Mouse (Mus musculus) heart, embryonic 12.5 days (tissue): ENCODE measurements at regions not wholly inside any gene's neighbourhood (a gene's known extent, or its start where the extent isn't known, plus 50 kb on each side); places are given as distances from the start of the nearest gene placed in this dataset.

Source experiments
- ATAC-seq: fragments of 200-750 bp; cut with Nextera tagmentation; 2 replicates; pipeline ENCODE4 v1.8.0; 2017; ENCODE audit warnings: moderate TSS enrichment, moderate library complexity; ENCODE audit not compliant: insufficient number of reproducible peaks, low FRiP score
- H3K27ac ChIP-seq: fragments of 300-500 bp; sonication (generic); 2 replicates; pipeline ENCODE4 v1.5.1; 2016; ENCODE audit warnings: mild to moderate bottlenecking, moderate library complexity; ENCODE audit not compliant: poor library complexity, severe bottlenecking
- H3K27me3 ChIP-seq: fragments of 300-500 bp; sonication (generic); replicated peaks from 2 replicates; pipeline ENCODE4 v1.6.1; 2016; ENCODE audit warnings: mild to moderate bottlenecking, moderate library complexity
- H3K36me3 ChIP-seq: fragments of 300-500 bp; sonication (generic); 2 replicates; pipeline ENCODE4 v1.6.1; 2016; ENCODE audit warnings: mild to moderate bottlenecking, moderate library complexity
- H3K4me1 ChIP-seq: fragments of 300-500 bp; sonication (generic); replicated peaks from 2 replicates; pipeline ENCODE4 v1.6.1; 2016; ENCODE audit warnings: mild to moderate bottlenecking
- H3K4me2 ChIP-seq: fragments of 300-500 bp; sonication (generic); 2 replicates; pipeline ENCODE4 v1.6.1; 2016; ENCODE audit warnings: mild to moderate bottlenecking, moderate library complexity
- H3K4me3 ChIP-seq: fragments of 300-500 bp; sonication (generic); 2 replicates; pipeline ENCODE4 v1.5.1; 2016; ENCODE audit warnings: mild to moderate bottlenecking
- H3K9ac ChIP-seq: fragments of 300-500 bp; sonication (generic); 2 replicates; pipeline ENCODE4 v1.6.1; 2016; ENCODE audit warnings: mild to moderate bottlenecking, moderate library complexity
- H3K9me3 ChIP-seq: fragments of 300-500 bp; sonication (generic); replicated peaks from 2 replicates; pipeline ENCODE4 v1.6.1; 2016; ENCODE audit warnings: mild to moderate bottlenecking, moderate library complexity
- WGBS: fragments of 180-500 bp; shearing (Covaris S2); methylation state at CpG from one replicate; pipeline ENCODE4 v1.1.7; 2016; 5-methylcytosine and 5-hydroxymethylcytosine counted together

DNA sequence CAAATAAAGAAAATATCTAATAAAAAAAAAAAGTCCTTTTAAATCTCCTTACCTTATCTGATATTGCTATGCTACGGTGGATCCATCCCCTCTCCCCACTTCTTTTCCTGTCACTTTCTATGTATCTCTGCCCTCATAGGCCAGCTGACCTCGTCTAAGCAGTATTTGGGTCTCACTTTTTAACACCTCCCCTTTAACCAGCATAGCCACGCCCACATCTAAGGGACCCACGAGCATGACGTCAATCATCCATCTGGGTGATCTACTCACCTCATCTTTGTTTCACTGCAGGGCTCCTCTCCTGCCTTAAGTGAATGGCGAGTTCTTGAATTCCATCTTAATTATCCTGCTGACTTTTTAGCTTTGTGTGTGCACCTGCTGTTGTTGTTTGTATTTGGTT is 97.4 kb upstream of the Arhgap5 start:
- no peaks in the 10 kb centered on the region for H3K9me3 ChIP-seq
- no peak overlapping the region for H3K4me2 ChIP-seq
- no peak overlapping the region for H3K4me3 ChIP-seq
- H3K36me3 ChIP-seq: no peaks in the 10 kb centered on the region
- no peaks in the 10 kb centered on the region for H3K4me1 ChIP-seq
- WGBS: 69% methylated on average over 6 of the region's 6 CpGs
- no peak for ATAC-seq
- H3K27me3 ChIP-seq: no peaks in the 10 kb centered on the region
- H3K27ac ChIP-seq: no peak overlapping the region
- H3K9ac ChIP-seq: no peak overlapping the region

DNA sequence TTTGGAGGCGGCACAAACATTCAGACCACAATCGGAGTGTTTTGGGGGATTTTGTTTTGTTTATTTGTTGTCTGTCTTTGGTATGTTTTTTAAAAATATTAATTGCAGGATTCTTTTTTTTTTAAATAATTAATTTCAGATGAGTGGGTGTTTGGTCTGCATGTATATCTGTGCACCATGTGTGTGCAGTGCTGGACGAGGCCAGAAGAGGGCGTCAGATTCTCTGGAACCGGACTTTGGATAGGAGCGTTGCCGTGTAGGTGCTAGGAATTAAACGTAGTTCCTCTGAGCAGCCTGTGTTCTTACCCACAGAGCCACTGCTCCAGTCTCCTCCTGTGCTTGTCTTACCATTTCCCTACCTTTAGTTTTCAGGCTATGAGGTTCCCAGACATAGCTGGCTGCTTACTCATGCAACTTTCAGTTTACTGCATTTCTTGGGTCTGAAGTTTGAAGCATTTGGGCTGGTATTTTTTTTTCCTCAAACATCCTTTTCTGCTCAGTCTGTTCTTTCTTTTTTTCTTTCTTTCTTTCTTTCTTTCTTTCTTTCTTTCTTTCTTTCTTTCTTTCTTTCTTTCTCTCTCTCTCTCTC is 95.4 kb upstream of the Arhgap5 start:
- Histone ChIP-seq H3K4me1 (peaks cover 5% of the 10 kb centered on the region; the same call in 1 of the 2 replicates), H3K27me3 (no peaks in the 10 kb centered on the region), H3K27ac (no peak overlapping the region), H3K9ac (no peak overlapping the region), H3K4me3 (no peak overlapping the region), H3K9me3 (no peaks in the 10 kb centered on the region), H3K4me2 (no peak overlapping the region), H3K36me3 (no peaks in the 10 kb centered on the region)
- WGBS: 87% methylated on average over 8 of the region's 8 CpGs
- ATAC-seq: no peak

DNA sequence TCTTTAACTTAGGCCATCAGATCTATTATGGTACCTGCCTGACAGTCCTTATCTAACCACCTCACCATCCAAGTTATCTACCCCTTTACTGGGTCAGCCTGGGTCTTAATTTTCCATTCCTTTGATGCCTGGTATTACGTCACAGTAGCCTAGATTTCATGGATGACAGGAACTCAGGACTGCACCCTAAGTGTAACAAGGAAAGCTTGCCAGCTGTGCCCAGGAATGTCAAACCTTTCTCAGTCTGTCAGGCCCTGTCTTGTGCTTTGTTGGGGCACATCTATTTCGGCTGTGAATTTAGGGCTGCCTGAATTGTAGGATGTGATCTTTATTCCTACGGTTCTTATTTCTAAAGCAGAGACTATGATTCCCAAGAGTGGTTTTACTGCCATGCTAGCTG is 94.6 kb upstream of the Arhgap5 start:
- no peak for ATAC-seq
- no peak overlapping the region for H3K4me3 ChIP-seq
- WGBS: 75% methylated on average over 3 of the region's 3 CpGs
- no peaks in the 10 kb centered on the region for H3K27me3 ChIP-seq
- H3K36me3 ChIP-seq: no peaks in the 10 kb centered on the region
- no peaks in the 10 kb centered on the region for H3K9me3 ChIP-seq
- H3K4me2 ChIP-seq: no peak overlapping the region
- H3K9ac ChIP-seq: no peak overlapping the region
- peaks cover 5% of the 10 kb centered on the region; the same call in 1 of the 2 replicates for H3K4me1 ChIP-seq
- H3K27ac ChIP-seq: no peak overlapping the region

DNA sequence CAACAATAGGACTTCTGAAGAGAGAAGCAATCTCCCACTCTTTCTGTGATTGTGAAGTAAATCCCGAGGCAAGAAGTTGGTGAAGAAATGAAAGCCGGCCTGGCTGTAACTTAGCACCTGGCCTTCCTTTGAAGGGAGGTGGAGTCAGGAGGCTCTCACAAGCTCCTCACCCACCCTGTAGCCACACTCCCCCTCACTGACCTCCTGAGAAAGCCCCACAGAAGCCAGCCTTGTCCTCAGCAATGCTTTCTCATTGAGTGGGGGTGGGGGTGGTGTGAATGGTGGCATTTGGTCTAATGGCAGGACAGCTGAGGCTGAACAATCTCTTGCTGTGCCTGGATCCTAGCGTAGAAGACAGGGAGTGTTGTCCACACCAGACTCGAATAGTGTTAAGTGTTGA is 91.6 kb upstream of the Arhgap5 start:
- Histone ChIP-seq H3K4me2 (no peak overlapping the region), H3K27me3 (no peaks in the 10 kb centered on the region), H3K36me3 (no peaks in the 10 kb centered on the region), H3K4me1 (peaks cover 5% of the 10 kb centered on the region; the same call in 1 of the 2 replicates), H3K27ac (no peak overlapping the region), H3K9ac (no peak overlapping the region), H3K4me3 (no peak overlapping the region), H3K9me3 (0 out of 2 replicates have a peak, but pooled peaks cover 7% of the 10 kb centered on the region)
- ATAC-seq: no peak
- 62% methylated on average over 4 of the region's 4 CpGs for WGBS

DNA sequence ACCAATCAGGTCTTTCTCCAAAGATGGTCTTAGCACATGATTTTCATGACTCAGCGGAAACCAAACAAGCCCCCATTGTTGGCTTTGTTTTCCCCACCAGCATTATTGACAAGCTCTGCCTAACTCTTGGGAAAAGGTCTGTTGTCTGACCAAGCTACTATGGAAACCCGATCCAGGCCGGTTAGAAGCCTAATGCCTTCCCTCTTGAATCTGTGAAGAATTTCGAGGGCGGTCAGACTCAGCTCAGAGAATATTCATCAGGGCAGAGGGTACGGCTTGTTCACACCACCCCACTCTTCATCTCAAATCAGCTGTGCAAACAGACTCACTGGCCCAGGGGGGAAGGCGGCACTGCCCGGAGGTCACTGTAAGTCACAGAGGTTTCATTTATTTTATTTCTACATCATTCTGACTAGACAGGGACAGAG is 90.7 kb upstream of the Arhgap5 start:
- H3K36me3 ChIP-seq: no peaks in the 10 kb centered on the region
- H3K9ac ChIP-seq: no peak overlapping the region
- H3K9me3 ChIP-seq: 0 out of 2 replicates have a peak, but pooled peaks cover 7% of the 10 kb centered on the region
- H3K27me3 ChIP-seq: no peaks in the 10 kb centered on the region
- H3K4me3 ChIP-seq: no peak overlapping the region
- H3K27ac ChIP-seq: no peak overlapping the region
- ATAC-seq: no peak
- 48% methylated on average over 8 of the region's 8 CpGs for WGBS
- H3K4me2 ChIP-seq: no peak overlapping the region
- peaks cover 5% of the 10 kb centered on the region; the same call in 1 of the 2 replicates for H3K4me1 ChIP-seq

DNA sequence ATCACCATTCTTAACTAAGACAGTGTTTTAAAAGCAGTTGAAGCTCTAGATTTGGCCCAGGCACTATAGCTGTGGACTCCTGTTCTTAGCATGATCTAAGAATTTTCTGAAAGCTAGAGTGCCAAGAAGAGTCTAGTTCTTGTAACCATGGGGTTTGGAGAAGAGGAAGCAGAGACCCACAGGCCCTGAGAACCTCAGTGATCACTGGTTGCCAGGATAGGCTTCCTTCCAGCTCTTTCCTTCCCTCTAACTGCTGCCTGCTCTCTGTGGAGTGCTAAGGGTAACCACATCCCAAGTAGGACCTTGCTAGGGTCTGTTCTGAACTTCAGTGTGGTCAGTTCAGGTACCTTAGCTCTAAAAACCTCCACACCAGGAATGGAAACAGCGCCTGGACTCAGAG is 81.0 kb upstream of the Arhgap5 start:
- no peaks in the 10 kb centered on the region for H3K27me3 ChIP-seq
- H3K4me1 ChIP-seq: no peaks in the 10 kb centered on the region; the same call in 1 of the 2 replicates
- H3K36me3 ChIP-seq: no peaks in the 10 kb centered on the region
- H3K4me3 ChIP-seq: no peak overlapping the region
- ATAC-seq: no peak
- H3K27ac ChIP-seq: no peak overlapping the region
- H3K4me2 ChIP-seq: no peak overlapping the region
- no peaks in the 10 kb centered on the region for H3K9me3 ChIP-seq
- WGBS: 72% methylated on average over 1 of the region's 1 CpGs
- no peak overlapping the region for H3K9ac ChIP-seq

DNA sequence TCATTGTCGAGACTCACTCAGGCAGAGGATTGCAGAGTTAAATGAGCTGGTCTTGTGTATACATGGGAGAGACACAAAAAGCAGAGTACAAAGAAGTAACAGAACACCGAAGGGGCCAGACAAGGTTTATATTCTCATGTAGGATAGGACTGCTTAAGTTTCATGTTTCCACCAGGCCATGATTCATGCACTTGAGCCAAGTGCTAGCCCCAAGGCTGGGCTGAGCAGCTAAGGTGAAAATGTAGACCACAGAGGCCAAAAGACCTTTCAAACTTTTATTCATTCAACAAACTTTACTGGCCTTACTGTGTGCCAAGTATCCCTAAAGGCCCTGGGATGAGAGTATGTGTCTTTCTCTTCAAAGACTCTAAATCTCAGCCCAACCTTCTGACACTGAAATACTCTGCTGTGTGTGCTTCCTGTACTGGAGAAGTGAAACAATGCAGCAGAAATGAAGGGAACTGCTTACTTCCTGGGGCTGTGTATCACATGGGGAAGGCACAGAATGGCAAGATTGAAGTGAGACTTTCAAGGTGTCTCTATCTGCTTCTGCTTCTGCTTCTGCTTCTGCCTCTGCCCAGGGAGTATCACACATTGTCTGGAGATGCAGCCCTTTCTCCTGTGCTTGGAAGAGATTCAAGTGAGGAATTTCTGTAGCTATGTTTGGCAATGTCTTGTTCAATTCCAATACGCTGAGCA is 79.3 kb upstream of the Arhgap5 start:
- Histone ChIP-seq H3K27me3 (no peaks in the 10 kb centered on the region), H3K4me2 (no peak overlapping the region), H3K27ac (no peak overlapping the region), H3K4me3 (no peak overlapping the region), H3K9ac (no peak overlapping the region), H3K36me3 (no peaks in the 10 kb centered on the region), H3K4me1 (no peaks in the 10 kb centered on the region; the same call in 1 of the 2 replicates), H3K9me3 (no peaks in the 10 kb centered on the region)
- no peak for ATAC-seq
- 74% methylated on average over 3 of the region's 3 CpGs for WGBS

DNA sequence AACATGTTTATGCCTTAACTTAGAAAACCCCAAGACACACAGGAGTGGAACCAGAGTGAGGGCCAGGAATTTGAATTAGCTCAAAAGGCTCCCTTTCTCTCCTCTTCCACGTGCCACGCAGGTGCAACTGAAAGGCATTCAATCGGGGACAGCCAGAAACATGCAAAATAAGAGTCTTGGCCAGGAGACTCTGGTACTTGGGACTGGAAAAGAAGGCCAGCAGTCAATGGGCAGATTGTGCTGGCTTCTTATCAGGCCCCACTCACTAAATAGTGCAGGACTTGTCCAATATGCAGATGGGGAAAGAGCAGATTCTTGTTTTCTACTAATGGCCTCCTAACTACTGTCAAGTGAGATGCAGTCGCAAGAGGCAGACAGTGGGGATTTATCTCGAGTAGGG is 73.8 kb upstream of the Arhgap5 start:
- Histone ChIP-seq H3K36me3 (no peaks in the 10 kb centered on the region), H3K4me2 (no peak overlapping the region), H3K4me1 (peaks cover 5% of the 10 kb centered on the region), H3K4me3 (no peak overlapping the region), H3K9me3 (no peaks in the 10 kb centered on the region), H3K9ac (no peak overlapping the region), H3K27me3 (no peaks in the 10 kb centered on the region), H3K27ac (no peak overlapping the region)
- 62% methylated on average over 5 of the region's 5 CpGs for WGBS
- ATAC-seq: no peak

DNA sequence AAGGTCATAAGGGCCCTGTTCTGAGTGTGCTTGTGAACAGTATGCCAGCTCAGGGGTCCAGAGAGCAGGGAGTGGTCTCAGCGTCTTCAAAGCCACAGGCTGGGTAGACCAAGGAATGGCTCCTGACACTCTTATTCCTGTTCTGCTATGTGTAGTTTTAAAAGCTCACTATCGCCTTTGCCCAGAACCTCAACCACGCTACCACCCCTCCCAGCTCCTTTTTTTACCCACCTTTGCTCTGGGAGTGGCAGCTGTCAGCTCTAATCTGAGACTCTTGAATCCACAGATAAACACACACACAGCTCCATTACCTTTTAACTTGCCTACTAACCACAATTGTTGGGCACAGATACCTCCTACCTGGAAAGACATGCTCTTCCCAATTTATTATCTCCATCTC is 71.8 kb upstream of the Arhgap5 start:
- no peaks in the 10 kb centered on the region for H3K36me3 ChIP-seq
- no peak overlapping the region for H3K9ac ChIP-seq
- H3K27me3 ChIP-seq: no peaks in the 10 kb centered on the region
- no peak overlapping the region for H3K4me3 ChIP-seq
- no peak overlapping the region for H3K27ac ChIP-seq
- no peak overlapping the region for H3K4me2 ChIP-seq
- H3K4me1 ChIP-seq: peaks cover 5% of the 10 kb centered on the region
- no peaks in the 10 kb centered on the region for H3K9me3 ChIP-seq
- 80% methylated on average over 3 of the region's 3 CpGs for WGBS
- no peak for ATAC-seq

DNA sequence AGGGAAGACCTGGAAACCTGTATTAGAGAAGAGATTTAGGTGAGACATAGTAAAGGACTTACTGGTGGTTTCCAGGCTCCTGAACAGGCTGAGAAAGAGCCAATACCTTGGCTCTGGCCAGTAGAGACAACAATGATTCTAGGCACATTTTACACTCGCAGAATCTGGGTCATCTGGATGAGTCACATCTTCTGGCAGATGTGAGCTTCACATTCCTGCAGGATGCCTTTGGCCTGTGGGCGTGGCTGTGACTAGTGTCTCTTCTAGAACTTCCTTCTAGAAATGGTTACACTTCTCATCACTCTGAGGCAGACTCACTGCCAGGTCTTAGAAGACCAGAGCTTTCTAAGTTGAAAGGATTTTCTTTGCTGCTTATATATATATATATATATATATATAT is 69.8 kb upstream of the Arhgap5 start:
- Histone ChIP-seq H3K27ac (no peak overlapping the region), H3K9me3 (no peaks in the 10 kb centered on the region), H3K4me2 (no peak overlapping the region), H3K4me3 (no peak overlapping the region), H3K27me3 (no peaks in the 10 kb centered on the region), H3K36me3 (no peaks in the 10 kb centered on the region), H3K4me1 (peaks cover 5% of the 10 kb centered on the region), H3K9ac (no peak overlapping the region)
- ATAC-seq: no peak
- 60% methylated on average over 2 of the region's 2 CpGs for WGBS

DNA sequence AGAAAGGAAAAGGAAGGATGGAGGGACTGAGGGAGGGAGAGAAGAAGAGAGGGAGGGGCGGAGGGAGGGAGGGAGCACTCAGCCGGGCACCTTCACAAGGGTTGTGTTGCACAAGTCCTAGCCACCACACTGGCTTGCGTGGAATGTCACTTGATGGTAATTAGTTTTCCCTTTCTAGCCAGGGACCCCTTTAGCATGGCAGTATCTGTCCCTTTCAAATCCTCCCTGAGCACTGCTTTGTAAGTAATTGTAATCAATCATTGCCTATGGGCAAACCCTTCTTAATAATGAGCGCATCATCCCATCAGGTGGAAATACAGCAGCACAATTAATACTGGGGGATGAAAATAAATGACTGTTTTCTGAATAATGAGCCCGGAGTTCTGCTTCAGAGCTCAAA is 68.5 kb upstream of the Arhgap5 start:
- H3K27ac ChIP-seq: no peak overlapping the region
- WGBS: 80% methylated on average over 5 of the region's 5 CpGs
- H3K9me3 ChIP-seq: no peaks in the 10 kb centered on the region
- no peak overlapping the region for H3K4me2 ChIP-seq
- ATAC-seq: no peak
- H3K27me3 ChIP-seq: no peaks in the 10 kb centered on the region
- H3K36me3 ChIP-seq: no peaks in the 10 kb centered on the region
- no peak overlapping the region for H3K9ac ChIP-seq
- peaks cover under 1% of the 10 kb centered on the region; the same call in 1 of the 2 replicates for H3K4me1 ChIP-seq
- no peak overlapping the region for H3K4me3 ChIP-seq

DNA sequence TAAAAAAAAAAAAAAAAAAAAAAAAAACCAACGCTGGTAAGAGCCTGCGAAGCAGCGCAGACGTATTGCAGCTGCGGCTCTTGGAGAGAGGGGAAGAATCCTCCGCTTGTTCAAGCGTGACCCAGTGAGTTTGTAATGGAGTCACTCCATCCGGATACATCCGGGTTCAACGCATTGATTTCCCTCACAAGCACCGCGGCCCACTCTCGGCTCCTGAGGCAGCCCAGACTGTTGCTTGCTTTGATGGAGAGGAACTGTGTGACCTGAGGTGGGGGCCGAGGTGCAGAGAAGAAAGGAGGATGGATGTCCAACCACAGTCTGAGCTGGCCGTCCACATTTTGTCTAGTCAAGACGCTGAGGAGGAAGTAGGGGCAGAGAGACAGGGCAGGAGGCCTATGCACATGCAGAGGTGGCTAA is 68.0 kb upstream of the Arhgap5 start:
- WGBS: 85% methylated on average over 16 of the region's 16 CpGs
- Histone ChIP-seq H3K4me3 (no peak overlapping the region), H3K27ac (no peak overlapping the region), H3K36me3 (no peaks in the 10 kb centered on the region), H3K9ac (no peak overlapping the region), H3K4me1 (no peaks in the 10 kb centered on the region), H3K4me2 (no peak overlapping the region), H3K9me3 (no peaks in the 10 kb centered on the region), H3K27me3 (no peaks in the 10 kb centered on the region)
- ATAC-seq: no peak
